In the genomic region with DNA sequence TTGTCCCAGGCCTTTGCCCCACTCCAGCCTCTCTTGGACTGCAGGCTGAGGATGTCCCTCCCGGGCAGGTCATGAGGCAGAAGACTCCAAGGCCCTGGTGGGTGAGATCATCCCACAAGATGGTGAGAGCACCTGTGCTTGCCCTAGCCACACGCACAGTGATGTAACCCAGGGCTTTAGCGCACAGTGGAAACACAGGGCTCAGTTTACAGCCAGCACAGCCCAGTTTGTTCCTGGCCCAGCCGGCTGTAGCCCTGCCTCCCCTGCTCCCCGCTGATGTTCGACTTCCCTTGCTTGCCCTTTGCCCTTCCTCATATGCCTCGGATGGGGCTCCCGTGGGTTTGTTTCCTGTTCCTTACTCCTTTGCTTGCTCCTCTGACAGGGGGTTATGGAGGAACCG, we compare ENCODE assay signal across 9 mouse cellular contexts. TPM values are rescaled to one million over a fixed set of nuclear protein-coding genes. Genes with fewer than 3 reads are reported as not detected.
DNase-seq lines count a peak whose midpoint lies in the region; ATAC-seq and TF ChIP-seq lines count a peak whose summit lies in the region.
"Had no signal": no experiment of that assay in that cellular context is flagged by ENCODE, and none has a peak within 500 bp of the region (broad histone marks: within the 10 kb centered on the region; RNA-seq: fewer than 3 reads in every experiment).

No protein-coding gene starts in this region.

- H3K9me3 ChIP-seq in heart, postnatal 0 days (replicated peaks; ENCODE audit: control insufficient read depth, low read length), result no peaks in the 10 kb centered on the region

- peak; percentile 12 for DNase-seq in heart, postnatal 0 days (ENCODE audit: low spot score)
- no peak for DNase-seq in heart, adult 9 months (ENCODE audit: low spot score in 2 of 2)
- DNase-seq in ES-CJ7 (ENCODE audit: low read depth, low spot score), result peak; percentile 80
- DNase-seq in induced T-regulatory cell, adult 2 months (ENCODE audit: low read depth), result peak; percentile 62
- peak; percentile 67 for DNase-seq in naive thymus-derived CD4-positive, alpha-beta T cell, adult 2 months (ENCODE audit: low read depth)
- DNase-seq in layer of hippocampus, postnatal 14 days (ENCODE audit: low spot score in 2 of 2), result no peak
- DNase-seq in cerebellum, postnatal 4 days (ENCODE audit: low spot score in 2 of 2), result no peak
- no peak for DNase-seq in frontal cortex, adult 2 months (ENCODE audit: extremely low spot score in 1 of 2, low spot score in 1 of 2)
- DNase-seq: lung, postnatal 14 days had no signal

- TF ChIP-seq EP300 in heart, postnatal 0 days (IDR thresholded peaks at IDR 0.05; ENCODE audit: low read depth), result no peak

- H3K4me2 ChIP-seq in heart, postnatal 0 days (ENCODE audit: low read depth, low read length), result no peak overlapping the region

- ATAC-seq in heart, postnatal 0 days (ENCODE audit: insufficient read depth, low read depth), result no peak

- no peak for TF ChIP-seq CTCF in heart, postnatal 0 days (IDR thresholded peaks at IDR 0.05; ENCODE audit: low read depth)

- WGBS in heart, postnatal 0 days, result 55% methylated on average over 9 of the region's 9 CpGs

- no peaks in the 10 kb centered on the region for H3K27me3 ChIP-seq in heart, postnatal 0 days (ENCODE audit: control insufficient read depth, insufficient read depth, low read length)

- H3K36me3 ChIP-seq in heart, postnatal 0 days (replicated peaks; ENCODE audit: control insufficient read depth, insufficient read depth, low read length), result peaks cover 32% of the 10 kb centered on the region

- H3K27ac ChIP-seq in heart, postnatal 0 days (ENCODE audit: low read depth), result peak overlapping the region; percentile 90

- H3K4me3 ChIP-seq in heart, postnatal 0 days (ENCODE audit: low read depth, low read length), result no peak overlapping the region

- peaks cover 34% of the 10 kb centered on the region for H3K4me1 ChIP-seq in heart, postnatal 0 days (ENCODE audit: control insufficient read depth, insufficient read depth)

- no peak overlapping the region for H3K9ac ChIP-seq in heart, postnatal 0 days (replicated peaks; ENCODE audit: low read depth, low read length)

RNA-seq across cellular contexts. Expression of a gene that starts 17.1 kb away (rescaled TPM):
- 42.9 and 70.8 TPM in 2 replicates for total RNA-seq in heart, postnatal 0 days (2014; rRNA removed; ENCODE audit: low replicate concordance)
- polyA plus RNA-seq in heart, postnatal 0 days (2015; fragmentation: Nextera tagmentation; extraction: Ambion mirVana), result 18.3 and 19.1 TPM in 2 replicates
- 1 to 10 TPM in 1 of 2 experiments, under 1 TPM in 1; 0.86 to 1.4 TPM for total RNA-seq in layer of hippocampus, postnatal 14 days (2021)
- 0.59 and 0.60 TPM in 2 replicates for polyA plus RNA-seq in frontal cortex, adult 2 months (2012; rRNA removed)

RNA-seq across cellular contexts. Expression of a gene that starts 40.1 kb away (rescaled TPM):
- total RNA-seq in heart, postnatal 0 days (2014; rRNA removed; ENCODE audit: low replicate concordance), result not detected in 2 replicates
- 0.04 and 0.05 TPM in 2 replicates for polyA plus RNA-seq in heart, postnatal 0 days (2015; fragmentation: Nextera tagmentation; extraction: Ambion mirVana)
- total RNA-seq in layer of hippocampus, postnatal 14 days (2021), result not detected
- 0.34 and 0.42 TPM in 2 replicates for polyA plus RNA-seq in frontal cortex, adult 2 months (2012; rRNA removed)

Comparison
In these comparisons a context has a peak if more than half of its experiments do, and no peak if none do; other contexts are left out.
1. DNase-seq: peak in heart, postnatal 0 days (single experiment), ES-CJ7 (single experiment), induced T-regulatory cell, adult 2 months (single experiment) and naive thymus-derived CD4-positive, alpha-beta T cell, adult 2 months (single experiment); none in heart, adult 9 months (0 of 2), layer of hippocampus, postnatal 14 days (0 of 2), cerebellum, postnatal 4 days (0 of 2) and frontal cortex, adult 2 months (0 of 2).
2. RNA of a gene that starts 17.1 kb away (total RNA-seq): 42.9 to 70.8 TPM in heart, postnatal 0 days; 0.86 to 1.4 TPM in layer of hippocampus, postnatal 14 days; every median in the first group is over 10 times any median in the second.